Mouse (Mus musculus): ENCODE data around the gene Spsb4. TPM values are rescaled to one million over a fixed set of nuclear protein-coding genes. Genes with fewer than 3 reads are reported as not detected.

Spsb4 gene
- 1 to 10 TPM; 1.5 to 3.5 TPM for total RNA-seq (2021)
- long read RNA-seq, experiment 1, partial matches to known transcripts = 0 of 2 reads
- long read RNA-seq, experiment 1, other reads (novel, unspliced or antisense) = 0 of 2 reads
- long read RNA-seq, experiment 2, partial matches to known transcripts = 0 of 3 reads
- long read RNA-seq, experiment 2, other reads (novel, unspliced or antisense) = 0 of 3 reads

DNA sequence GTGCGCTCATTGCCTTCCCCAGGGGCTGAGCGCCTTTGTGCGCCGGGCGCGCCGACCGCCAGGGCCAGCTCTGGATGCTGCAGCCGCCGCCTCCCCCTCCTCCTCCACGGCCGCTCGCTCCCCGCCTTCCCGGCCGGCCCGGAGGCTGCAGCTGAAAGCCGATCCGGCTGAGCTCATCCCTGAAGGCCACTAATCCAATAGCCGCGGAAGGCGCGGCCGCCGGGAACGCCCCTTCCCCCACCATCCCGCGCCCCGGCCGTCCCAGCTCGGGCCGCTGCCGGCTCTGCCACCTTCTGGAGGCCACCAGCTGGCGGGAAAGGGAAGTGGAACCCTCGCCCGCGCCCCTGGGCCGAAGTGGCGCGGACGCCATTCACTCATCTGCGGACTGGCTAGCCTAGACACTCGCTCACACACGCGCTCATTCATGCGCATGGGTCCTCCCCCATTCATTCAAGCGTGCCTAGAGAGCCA is at the start of gene Spsb4:
TSS of gene Spsb4 (minus strand) at position 167 of the 471 bp plus-strand sequence.
- DNase-seq = peak; percentile 88

GRCm38 (mm10) chr9:97067761-97068160 is 49.1 kb upstream of the Spsb4 start:
- DNase-seq = no peak

GRCm38 (mm10) chr9:97065885-97066284 is 47.2 kb upstream of the Spsb4 start:
- no peak for DNase-seq

DNA sequence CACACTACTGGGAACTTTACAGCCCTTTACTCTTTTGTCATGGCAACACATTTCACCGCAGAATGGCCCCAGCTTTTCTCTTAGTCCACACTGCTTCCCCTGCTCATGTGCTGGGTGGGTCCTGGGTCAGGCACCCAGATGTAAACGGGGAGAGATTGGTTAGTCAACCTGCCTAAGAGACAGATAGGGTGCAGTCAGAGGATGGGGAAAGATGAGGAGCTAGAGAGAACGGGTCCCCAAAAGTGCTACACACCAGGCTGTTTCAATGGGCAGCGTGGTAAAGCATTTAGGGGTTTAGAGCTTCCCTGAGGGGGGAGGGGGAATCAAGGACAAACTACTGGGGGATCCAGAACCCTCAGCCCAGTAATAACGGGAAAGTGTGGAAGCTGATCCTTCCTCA is 46.6 kb upstream of the Spsb4 start:
- no peak for DNase-seq

- DNase-seq = no peak
These were observed 45.5 kb upstream of the Spsb4 start for GRCm38 (mm10) chr9:97064161-97064560.

DNA sequence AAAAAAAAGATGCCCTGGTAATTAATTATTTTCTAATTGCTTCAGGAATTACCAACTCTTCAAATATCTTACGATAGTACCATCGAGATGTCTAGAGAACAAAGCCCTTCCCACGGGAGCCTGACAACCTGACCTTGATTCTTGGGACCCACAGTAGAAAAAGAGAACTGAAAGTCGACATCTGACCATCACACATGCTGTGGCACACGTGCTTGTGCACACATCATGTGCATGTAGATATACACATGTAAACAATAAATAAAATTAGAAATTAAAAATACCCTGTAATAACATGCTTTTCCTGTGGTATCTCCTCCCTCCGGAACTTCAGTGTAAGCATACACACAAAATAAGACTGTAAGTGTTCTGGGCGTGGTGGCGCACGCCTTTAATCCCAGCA is 43.1 kb upstream of the Spsb4 start:
- no peak for DNase-seq

DNA sequence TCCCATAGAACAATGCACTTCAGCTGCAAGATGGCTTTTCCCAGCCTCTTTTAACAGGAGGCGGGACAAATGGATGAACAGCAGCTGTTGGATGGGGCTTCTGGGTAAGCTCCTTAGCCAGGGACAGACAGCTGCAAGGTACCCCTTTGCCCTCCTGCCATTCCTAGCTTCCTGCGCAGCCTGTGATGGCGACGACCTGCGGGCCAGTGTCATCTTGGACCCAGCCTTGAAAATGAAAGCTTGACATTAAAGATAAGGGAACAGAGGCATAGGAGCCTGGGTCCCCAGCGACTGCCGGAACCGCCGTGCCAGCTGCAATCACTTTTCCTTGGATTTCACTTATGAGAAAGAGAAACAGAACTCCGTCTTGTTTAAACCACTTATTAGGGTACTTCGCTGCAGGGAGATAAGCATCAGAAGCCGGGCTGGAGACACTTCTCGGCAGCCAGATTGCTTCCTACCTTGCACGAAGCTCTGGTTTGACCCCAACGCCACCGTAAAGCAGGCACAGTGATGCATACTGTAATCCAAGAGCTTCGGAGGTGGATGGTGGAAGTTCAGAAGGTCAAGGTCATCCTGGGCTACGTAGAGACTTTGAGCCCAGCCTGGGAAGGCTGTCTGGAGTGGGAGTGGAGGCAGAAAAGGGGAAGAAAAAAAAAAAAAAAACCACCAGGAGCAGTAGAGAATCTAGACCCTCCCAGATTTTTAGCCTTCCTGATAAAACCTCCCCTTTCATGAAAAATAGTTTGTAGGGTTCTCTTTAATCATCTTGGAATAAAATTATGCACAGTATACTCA is 38.1 kb upstream of the Spsb4 start:
- DNase-seq = peak; percentile 16

DNA sequence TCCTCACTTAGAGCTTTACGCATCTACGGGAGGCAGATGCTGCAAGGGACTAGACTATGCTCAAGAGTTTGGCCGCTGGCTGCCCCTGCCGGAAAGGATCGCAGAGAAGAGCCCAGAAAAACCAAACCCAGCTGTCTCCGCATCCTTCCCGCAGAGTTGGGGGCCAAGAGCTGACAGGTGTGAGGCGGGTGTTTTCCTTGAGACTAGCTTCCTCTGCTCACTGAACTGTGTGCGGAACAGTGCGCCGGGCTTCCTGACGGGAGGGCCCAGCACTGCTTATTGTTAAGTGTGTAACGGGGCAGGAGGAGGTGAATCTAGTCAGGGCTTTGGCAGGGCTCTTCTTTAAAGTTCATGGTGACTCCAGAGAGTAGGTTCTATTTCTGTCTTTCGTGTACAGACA is 37.3 kb upstream of the Spsb4 start:
- peak; percentile 9 for DNase-seq

- no peak for DNase-seq
These were observed 32.5 kb upstream of the Spsb4 start for GRCm38 (mm10) chr9:97051176-97051575.

- no peak for DNase-seq
These were observed 27.6 kb upstream of the Spsb4 start for GRCm38 (mm10) chr9:97046240-97046639.

- DNase-seq = no peak
These were observed 23.0 kb upstream of the Spsb4 start for GRCm38 (mm10) chr9:97041633-97042032.

GRCm38 (mm10) chr9:97038010-97038409 is 19.4 kb upstream of the Spsb4 start:
- DNase-seq = no peak

DNA sequence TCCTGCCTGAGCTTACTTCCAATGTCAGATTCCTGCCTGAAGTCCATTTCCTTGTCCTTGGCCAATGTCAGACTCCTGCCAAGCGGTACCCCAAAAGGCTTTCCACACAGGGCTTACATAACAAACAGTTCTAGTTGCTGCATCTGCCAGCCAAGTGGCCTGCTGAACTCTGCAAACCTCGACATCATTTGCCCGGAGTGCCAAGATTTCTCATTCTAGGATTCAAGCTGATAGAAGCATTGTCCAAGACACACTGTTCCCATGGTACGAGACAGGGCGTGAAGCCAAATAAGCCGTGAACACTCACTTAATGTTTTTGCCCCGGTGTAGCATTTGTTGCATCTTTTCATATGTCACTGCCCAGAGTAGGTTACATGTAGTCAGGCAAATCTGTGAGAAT is 18.0 kb upstream of the Spsb4 start:
- peak; percentile 46 for DNase-seq

- no peak for DNase-seq
These were observed 8.7 kb upstream of the Spsb4 start for GRCm38 (mm10) chr9:97027361-97027760.

DNA sequence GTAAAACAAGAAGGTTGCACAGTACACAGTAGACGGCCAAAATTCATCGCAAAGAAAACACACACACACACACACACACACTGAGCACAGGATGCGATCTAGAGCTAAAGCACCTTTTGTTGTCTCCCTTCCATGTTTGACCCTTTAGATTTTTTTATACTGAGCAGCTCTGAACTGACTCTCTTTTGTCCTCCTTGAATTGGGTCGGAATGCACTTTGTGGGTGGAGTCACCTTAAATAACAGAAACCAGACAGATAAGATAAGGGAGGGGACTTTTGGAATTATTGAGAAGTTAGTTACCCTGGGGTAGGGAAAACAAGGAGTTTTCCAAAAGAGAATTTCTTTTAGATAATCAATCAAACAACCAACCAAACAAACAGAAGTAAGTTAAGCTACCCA is 7.4 kb upstream of the Spsb4 start:
- no peak for DNase-seq

- no peak for DNase-seq
These were observed 5.8 kb upstream of the Spsb4 start for GRCm38 (mm10) chr9:97024451-97024850.

DNA sequence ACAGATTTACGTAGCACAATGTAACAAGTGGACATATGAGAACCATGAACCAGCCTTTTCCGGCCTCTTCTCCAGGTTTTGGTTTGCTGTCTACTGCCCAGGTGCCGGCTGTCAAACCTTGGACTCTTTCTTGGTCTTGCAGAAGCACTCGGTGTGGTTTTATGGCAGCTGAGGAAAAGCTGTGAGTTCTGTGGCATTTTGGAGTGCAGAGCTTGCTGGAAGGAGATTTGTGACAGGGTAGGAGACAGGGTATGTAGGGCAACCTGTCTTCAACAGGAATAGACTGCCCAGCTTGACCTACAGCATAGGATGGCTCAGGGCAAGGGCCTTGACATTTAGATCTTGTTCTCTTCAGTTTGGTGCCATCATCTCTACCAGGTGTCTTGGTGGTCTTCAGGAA is 4.3 kb upstream of the Spsb4 start:
- no peak for DNase-seq

- no peak for DNase-seq
These were observed 3.7 kb upstream of the Spsb4 start for GRCm38 (mm10) chr9:97022371-97022770.

GRCm38 (mm10) chr9:97020152-97020551 is 1.5 kb upstream of the Spsb4 start:
- DNase-seq = no peak

DNA sequence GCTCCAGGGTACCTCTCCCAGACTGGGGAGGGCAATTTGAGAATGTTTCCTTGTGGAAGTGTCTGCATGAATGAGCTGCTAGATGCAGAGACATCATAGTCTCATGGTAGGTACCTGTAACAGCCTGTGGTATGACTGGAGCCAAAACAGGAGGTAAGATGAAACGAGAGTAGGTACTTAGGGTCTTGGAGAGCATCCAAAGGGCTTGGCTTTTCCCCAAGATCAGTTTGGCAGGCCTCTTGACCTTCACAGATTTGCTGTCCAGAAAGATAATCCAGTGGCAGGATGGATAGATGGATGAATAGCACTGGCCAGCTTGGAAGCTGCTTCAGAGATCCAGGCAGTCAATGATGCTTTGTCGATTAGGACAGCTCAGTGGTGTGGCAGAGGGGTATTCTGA is 1.0 kb upstream of the Spsb4 start:
- DNase-seq = no peak

DNA sequence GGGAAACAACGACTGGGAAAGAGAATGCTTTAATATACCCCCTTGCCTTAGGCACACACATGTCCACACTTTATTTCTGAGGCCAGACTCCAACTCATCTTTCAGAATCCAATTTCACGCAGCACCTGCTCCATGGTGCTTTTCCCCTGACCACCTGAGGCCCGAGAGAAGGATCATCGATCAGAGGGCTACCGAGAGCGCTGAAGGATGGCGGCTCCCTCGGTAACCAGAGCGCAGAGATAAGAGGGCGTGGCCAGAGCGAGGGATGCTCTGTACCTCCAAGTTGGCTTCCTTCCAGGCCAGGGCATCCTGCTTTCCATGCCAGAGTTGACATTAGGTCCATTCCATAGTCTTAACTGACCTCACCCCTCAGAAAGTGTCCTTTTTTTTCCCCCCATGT is 588 bp upstream of the Spsb4 start:
- peak; percentile 11 for DNase-seq

DNA sequence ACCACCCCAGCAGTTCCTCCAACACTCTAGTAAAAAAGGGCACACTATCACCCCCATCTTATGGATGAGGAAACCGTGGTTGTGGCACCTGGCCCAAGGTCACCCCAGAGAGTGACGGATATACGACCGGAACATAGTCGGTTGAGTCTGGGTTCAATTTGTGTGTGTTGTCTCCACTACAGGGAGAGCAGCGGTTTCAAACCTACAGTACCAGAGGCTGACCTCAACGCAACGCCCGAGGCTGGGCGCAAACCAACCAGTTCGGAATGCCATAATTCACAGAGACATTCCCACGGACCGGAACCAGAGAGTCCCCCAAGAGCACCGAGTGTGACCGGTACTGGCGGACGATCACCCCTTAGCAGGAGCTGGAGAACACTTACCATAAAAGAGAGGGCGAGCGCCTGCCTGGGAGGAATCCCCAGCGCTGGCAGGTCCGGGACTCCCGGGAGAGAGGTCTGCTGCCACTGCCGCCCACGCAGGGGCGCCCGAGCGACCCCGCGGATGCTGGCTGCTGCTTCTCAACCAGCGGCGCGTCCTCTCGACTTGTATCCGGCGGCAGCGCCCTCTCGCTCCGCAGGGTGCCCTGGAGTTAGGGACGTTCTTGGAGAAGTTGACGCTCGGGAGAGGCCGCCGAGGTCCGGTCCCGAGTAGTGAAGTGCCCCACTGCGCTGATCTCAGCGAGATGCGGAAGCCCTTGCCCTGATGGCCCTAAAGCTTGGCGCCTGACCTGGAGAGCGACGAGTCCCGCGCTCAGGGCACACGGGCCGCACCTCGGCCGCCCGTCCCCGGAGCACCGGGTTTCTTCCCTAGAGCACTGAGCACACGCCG is 617 bp downstream of the Spsb4 start:
- peak; percentile 70 for DNase-seq

Data from adrenal gland, postnatal 10 days (tissue).